Mouse (Mus musculus): Measurements from ENCODE around the gene Map4k2. TPM values are rescaled to one million over a fixed set of nuclear protein-coding genes. Genes with fewer than 3 reads are reported as not detected.

Map4k2 gene
- total RNA-seq, 1 experiment from 2014 or later: 119 TPM

- no peak for ATAC-seq (replicated peaks; ENCODE audit: insufficient number of reproducible peaks, low FRiP score, low TSS enrichment, poor library complexity, severe bottlenecking)
These were observed 630 bp downstream of the Map4k2 start for GRCm38 (mm10) chr19:6341453-6342077.

GRCm38 (mm10) chr19:6342276-6342933 is 1.5 kb downstream of the Map4k2 start:
- no peak for ATAC-seq (replicated peaks; ENCODE audit: insufficient number of reproducible peaks, low FRiP score, low TSS enrichment, poor library complexity, severe bottlenecking)

DNA sequence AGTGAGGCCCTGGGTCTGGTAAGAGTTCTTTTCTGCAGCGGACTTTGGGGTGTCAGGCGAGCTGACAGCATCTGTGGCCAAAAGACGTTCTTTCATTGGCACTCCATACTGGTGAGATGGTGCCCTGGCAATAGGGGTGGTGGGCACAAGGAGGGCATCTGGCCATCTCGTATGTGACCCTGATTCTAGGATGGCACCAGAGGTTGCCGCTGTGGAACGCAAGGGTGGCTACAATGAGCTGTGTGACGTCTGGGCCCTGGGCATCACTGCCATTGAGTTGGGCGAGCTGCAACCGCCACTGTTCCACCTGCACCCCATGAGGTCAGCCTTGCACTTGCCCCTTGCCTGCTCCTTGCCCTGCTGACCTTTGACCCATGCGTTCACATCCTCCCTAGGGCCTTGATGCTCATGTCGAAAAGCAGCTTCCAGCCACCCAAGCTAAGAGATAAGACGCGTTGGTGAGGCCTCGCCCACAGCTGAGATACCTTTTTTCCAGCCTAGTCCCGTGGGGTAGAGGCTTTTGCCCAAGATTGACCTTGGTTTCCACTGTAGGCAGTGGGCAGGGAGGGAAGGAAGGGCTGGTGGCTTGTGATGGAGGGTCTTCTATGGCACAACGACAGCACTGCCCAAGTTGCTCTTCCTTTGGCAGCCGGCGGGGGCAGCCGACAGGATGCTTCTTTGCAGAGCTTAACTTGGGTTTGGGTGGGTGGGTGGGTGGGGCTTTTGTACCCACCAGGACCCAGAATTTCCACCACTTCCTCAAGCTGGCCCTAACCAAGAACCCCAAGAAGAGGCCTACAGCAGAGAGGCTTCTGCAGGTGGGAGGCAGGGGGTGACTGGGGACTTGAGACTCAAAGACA is 2.4 kb downstream of the Map4k2 start:
- ATAC-seq (replicated peaks; ENCODE audit: insufficient number of reproducible peaks, low FRiP score, low TSS enrichment, poor library complexity, severe bottlenecking): no peak

DNA sequence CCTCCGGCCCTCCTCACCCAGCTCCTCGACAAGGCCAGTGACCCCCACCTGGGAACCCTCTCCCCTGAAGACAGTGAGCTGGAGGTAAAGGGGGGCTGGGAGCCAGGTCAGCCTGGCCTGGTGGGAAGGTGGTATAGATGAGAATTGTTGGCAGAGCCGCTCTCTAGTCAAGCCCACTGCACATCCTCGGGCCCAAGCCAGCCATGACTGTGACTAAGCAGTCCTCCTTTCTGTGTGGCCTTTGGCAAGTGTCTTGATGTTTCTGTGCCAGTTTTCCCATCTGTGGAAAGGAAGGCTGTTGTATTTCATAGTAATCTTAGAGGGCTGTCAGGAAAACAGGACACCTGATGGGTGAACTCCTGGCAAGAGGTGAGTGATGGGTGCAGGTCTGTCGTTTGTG is 3.1 kb downstream of the Map4k2 start:
- ATAC-seq (replicated peaks; ENCODE audit: insufficient number of reproducible peaks, low FRiP score, low TSS enrichment, poor library complexity, severe bottlenecking): no peak

DNA sequence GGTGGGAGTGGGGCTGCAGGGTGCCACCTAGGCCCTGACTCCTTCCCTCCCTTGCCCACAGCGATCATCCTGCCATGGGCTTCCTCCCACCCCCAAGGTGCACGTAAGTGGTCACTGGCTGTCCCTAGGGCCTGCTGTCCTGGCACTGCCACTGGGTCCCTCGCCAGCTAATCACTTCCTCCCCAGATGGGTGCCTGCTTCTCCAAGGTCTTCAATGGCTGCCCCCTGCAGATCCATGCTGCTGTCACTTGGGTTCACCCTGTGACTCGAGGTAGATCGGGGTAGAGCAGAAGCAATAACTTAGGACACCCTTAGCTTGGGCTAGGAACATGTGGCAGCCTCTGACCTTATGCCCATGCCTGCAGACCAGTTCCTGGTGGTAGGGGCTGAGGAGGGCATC is 5.1 kb downstream of the Map4k2 start:
- ATAC-seq (replicated peaks; ENCODE audit: insufficient number of reproducible peaks, low FRiP score, low TSS enrichment, poor library complexity, severe bottlenecking): no peak

DNA sequence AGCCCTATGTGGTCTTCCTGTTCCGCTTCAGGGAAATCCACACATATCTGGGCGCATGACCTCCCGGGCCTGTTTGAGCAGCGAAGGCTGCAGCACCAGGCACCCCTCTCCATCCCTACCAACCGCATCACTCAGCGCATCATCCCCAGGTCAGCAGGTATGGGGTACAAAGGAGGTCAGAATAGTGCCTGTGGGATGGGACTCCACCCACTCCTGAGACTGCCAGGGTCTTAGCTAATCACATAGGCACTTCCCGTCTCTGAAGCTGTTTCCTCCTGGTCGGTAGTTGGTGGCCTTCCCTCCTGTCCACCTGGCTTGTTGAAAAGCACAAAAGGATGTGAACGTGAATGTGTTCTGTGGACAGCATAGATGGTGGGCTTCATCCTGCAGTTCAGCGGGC is 5.7 kb downstream of the Map4k2 start:
- no peak for ATAC-seq (replicated peaks; ENCODE audit: insufficient number of reproducible peaks, low FRiP score, low TSS enrichment, poor library complexity, severe bottlenecking)

DNA sequence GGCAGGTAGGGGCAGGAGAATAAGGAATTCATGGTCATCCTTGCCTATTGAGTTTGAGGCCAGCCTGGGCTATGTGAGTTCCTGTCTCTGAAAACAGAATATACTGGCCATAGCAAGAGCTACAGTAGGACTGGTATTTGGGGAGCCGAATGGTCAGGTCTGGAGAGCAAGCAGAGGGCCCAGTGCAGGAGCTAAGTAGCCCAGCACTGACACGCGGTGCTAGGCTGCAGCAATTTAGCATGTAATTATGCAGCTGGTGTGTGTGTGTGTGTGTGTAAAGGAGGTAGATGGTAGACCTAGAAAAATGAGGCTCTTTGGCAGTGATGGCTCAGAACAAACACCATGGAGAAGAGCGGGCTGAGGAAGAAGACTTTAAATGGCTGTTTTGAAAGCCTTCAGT is 6.7 kb downstream of the Map4k2 start:
- ATAC-seq (replicated peaks; ENCODE audit: insufficient number of reproducible peaks, low FRiP score, low TSS enrichment, poor library complexity, severe bottlenecking): no peak

DNA sequence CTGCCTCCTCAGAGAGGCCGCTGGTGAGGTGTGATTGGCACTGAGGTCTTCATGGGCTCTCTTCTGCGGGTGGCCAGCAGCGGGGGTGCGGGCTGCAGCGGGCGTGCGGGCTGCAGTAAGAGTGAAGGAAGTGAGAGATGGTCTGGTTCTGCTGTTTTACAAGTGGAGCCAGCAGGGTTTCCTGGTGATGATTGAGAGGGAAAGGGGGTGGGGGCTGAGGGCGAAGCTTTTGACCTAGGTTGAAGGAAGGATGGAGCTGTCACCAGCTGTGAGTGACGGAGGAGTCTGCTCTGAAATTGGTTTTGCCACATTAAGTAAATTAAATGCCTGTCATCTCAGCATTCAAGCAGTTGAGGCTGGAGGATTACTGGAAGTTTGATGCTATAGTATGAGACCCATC is 7.8 kb downstream of the Map4k2 start:
- no peak for ATAC-seq (replicated peaks; ENCODE audit: insufficient number of reproducible peaks, low FRiP score, low TSS enrichment, poor library complexity, severe bottlenecking)

- no peak for ATAC-seq (replicated peaks; ENCODE audit: insufficient number of reproducible peaks, low FRiP score, low TSS enrichment, poor library complexity, severe bottlenecking)
These were observed 8.5 kb downstream of the Map4k2 start for GRCm38 (mm10) chr19:6349215-6349983.

GRCm38 (mm10) chr19:6351431-6352106 is 10.6 kb downstream of the Map4k2 start:
- ATAC-seq (replicated peaks; ENCODE audit: insufficient number of reproducible peaks, low FRiP score, low TSS enrichment, poor library complexity, severe bottlenecking): no peak

GRCm38 (mm10) chr19:6352107-6352505 is 11.2 kb downstream of the Map4k2 start:
- no peak for ATAC-seq (replicated peaks; ENCODE audit: insufficient number of reproducible peaks, low FRiP score, low TSS enrichment, poor library complexity, severe bottlenecking)

DNA sequence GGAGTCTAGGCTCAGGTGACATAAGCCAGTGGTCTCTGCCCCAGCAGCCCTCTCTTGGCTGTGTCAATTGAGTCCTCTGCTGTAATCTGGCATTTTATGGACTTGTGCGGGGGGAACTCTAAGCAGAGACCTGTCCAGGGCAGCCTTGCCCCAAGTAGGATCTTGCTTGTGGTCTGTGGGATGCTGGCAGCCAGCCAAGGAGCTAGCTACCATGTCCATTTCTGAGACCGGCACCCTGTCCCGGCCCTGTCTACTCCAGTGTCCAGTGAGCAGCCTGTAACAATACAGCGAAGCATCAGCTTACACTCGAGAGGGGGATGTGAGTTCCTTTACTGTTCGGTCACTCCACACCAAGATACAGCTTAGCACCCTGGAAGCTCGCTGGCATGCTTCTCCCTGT is 13.1 kb downstream of the Map4k2 start:
- no peak for ATAC-seq (replicated peaks; ENCODE audit: insufficient number of reproducible peaks, low FRiP score, low TSS enrichment, poor library complexity, severe bottlenecking)

DNA sequence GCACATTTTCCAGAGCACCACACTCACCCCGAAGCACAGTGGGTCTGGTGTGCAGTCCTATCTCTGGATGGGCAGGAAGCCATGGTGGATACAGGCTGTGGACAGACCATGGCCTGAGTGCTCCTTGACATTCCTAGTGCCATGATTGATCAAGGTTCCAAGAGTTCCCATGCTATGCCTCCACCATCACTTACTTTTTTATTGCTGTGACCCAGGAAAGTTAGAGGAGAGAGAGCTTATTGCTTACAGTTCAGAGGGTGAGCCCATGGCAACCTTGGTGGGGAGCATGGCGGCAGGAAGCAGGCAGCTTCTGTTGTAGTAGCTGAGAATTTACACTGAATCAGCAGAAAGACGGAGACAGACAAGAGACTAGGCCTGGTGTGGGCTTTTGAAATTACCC is 20.4 kb downstream of the Map4k2 start:
- ATAC-seq (replicated peaks; ENCODE audit: insufficient number of reproducible peaks, low FRiP score, low TSS enrichment, poor library complexity, severe bottlenecking): no peak

DNA sequence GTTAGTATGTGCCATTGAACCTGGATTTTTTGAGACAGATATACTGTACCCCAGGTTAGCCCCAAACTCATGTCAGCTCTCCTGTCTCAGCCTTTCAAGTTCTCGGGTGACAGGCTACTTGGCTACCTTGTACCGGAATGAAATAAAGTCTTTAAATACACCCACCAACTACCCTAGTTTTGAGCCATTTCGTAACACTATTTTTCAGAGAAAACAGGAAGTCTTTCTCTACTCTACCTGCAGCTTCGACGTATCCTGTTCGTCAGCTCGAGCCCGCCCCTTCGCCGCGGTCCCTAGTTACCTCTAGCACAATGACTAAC is 22.1 kb downstream of the Map4k2 start:
- no peak for ATAC-seq (replicated peaks; ENCODE audit: insufficient number of reproducible peaks, low FRiP score, low TSS enrichment, poor library complexity, severe bottlenecking)

GRCm38 (mm10) chr19:6363411-6364240 is 22.7 kb downstream of the Map4k2 start, which contains the start of gene Sf1:
Gene Sf1, plus strand, starts transcription at chr19:6363690.
- ATAC-seq (replicated peaks; ENCODE audit: insufficient number of reproducible peaks, low FRiP score, low TSS enrichment, poor library complexity, severe bottlenecking): peak; percentile 82

DNA sequence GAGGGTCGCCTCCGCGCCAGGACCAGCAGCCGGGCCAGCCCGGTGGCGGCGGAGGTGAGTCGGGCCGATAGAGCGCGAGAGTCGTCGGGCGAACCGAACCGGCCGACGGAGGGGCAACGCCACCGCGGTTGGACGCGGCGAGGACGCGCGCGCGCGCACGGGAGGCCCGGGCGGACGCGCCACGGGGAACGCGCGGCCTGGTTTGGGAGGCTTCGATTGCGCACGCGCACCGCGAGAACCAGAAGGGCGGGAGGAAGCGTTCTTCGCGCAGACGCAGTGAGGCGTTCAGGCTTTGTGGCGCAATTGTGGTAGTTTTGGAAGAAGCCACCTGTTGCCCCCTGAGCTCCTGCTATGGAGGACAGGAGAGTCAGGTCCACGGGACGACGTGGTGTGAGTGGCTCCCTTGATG is 23.4 kb downstream of the Map4k2 start:
- ATAC-seq (replicated peaks; ENCODE audit: insufficient number of reproducible peaks, low FRiP score, low TSS enrichment, poor library complexity, severe bottlenecking): peak; percentile 19

DNA sequence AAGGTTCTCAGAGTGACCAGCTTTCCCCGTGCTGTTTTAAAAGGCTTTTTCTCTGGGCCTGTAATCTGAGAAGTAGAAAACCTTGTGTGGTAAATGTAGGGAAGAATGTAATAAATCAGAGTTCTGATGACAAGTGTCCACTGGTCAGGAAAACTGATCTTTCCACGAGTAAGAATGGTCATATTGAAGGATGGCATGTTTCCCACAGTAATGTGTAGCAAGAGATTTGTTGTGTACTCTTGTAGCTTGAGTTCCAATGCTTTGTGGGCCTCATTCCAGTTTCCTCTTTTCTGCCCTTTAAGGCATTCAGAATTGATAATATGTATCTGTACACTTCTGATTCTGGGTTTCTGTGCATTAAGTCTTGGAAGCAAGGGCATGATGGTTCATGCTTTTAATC is 23.9 kb downstream of the Map4k2 start:
- no peak for ATAC-seq (replicated peaks; ENCODE audit: insufficient number of reproducible peaks, low FRiP score, low TSS enrichment, poor library complexity, severe bottlenecking)

DNA sequence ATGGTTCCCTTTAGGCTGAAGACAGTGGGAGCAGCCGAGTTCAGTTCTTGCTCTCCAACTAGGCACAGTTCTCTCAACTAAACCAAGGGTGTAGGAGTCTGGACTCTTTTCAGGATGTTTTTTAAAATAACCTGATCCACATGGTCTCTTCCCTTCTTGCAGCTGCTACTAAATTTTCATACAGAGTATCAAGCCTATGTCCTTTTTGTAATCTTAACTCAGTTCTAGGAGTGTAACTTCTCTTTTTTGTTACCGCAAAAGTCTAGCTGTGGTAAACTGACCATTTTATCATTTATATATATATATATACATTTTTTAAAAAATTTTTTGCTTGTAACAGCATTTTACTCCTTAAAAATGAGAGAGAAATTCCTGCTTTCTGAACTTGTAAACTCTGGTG is 29.2 kb downstream of the Map4k2 start:
- no peak for ATAC-seq (replicated peaks; ENCODE audit: insufficient number of reproducible peaks, low FRiP score, low TSS enrichment, poor library complexity, severe bottlenecking)

Data from monocyte, adult 5-6 weeks (primary cell).